Mouse (Mus musculus): Measurements from ENCODE around the gene Nfix. TPM values are rescaled to one million over a fixed set of nuclear protein-coding genes. Genes with fewer than 3 reads are reported as not detected.

Nfix gene
- total and polyA plus RNA-seq, 3 experiments = 68.7 to 297 (median 274) TPM

GRCm38 (mm10) chr8:84725246-84725940, 74.8 kb downstream of the Nfix start:
- H3K9ac ChIP-seq (ENCODE audit: low read depth, low read length) = peak overlapping the region; percentile 11
- peaks cover 16% of the 10 kb centered on the region for H3K36me3 ChIP-seq (ENCODE audit: control insufficient read depth, insufficient read depth, low read length)
- intact Hi-C loops (cut with DNase I) = no loop called here
- WGBS = 29% methylated on average over 10 of the region's 10 CpGs
- H3K4me1 ChIP-seq (ENCODE audit: control insufficient read depth, insufficient read depth, low read length) = peaks cover 43% of the 10 kb centered on the region
- TF ChIP-seq EP300 (IDR thresholded peaks at IDR 0.05; ENCODE audit: insufficient read depth, low read depth, low read length) = no peak
- no peak for TF ChIP-seq POLR2A (IDR thresholded peaks at IDR 0.05; ENCODE audit: insufficient read depth, low read depth, low read length)
- no peak for TF ChIP-seq CTCF (IDR thresholded peaks at IDR 0.05)
- DNase-seq = no peak
- peak overlapping the region; percentile 87 for H3K27ac ChIP-seq
- no peaks in the 10 kb centered on the region for H3K27me3 ChIP-seq (ENCODE audit: control insufficient read depth, insufficient read depth, low read length)
- no peak overlapping the region for H3K4me3 ChIP-seq
- no peaks in the 10 kb centered on the region for H3K79me2 ChIP-seq (replicated peaks; ENCODE audit: control insufficient read depth, insufficient read depth, low read length)

GRCm38 (mm10) chr8:84724683-84725082, 75.5 kb downstream of the Nfix start:
- H3K4me3 ChIP-seq = no peak overlapping the region
- intact Hi-C loops (cut with DNase I) = no loop called here
- peak overlapping the region; percentile 87 for H3K27ac ChIP-seq
- H3K4me1 ChIP-seq (ENCODE audit: control insufficient read depth, insufficient read depth, low read length) = peaks cover 38% of the 10 kb centered on the region
- H3K27me3 ChIP-seq (ENCODE audit: control insufficient read depth, insufficient read depth, low read length) = no peaks in the 10 kb centered on the region
- WGBS = 69% methylated on average over 9 of the region's 9 CpGs
- TF ChIP-seq EP300 (IDR thresholded peaks at IDR 0.05; ENCODE audit: insufficient read depth, low read depth, low read length) (0 out of 2 replicates have a peak, but pooled peaks have one; percentile 13), CTCF (IDR thresholded peaks at IDR 0.05) (no peak), POLR2A (IDR thresholded peaks at IDR 0.05; ENCODE audit: insufficient read depth, low read depth, low read length) (no peak)
- H3K9ac ChIP-seq (ENCODE audit: low read depth, low read length) = 0 out of 2 replicates have a peak overlapping the region, but pooled peaks have one; percentile 21
- peaks cover 16% of the 10 kb centered on the region for H3K36me3 ChIP-seq (ENCODE audit: control insufficient read depth, insufficient read depth, low read length)
- no peaks in the 10 kb centered on the region for H3K79me2 ChIP-seq (replicated peaks; ENCODE audit: control insufficient read depth, insufficient read depth, low read length)
- no peak for DNase-seq

GRCm38 (mm10) chr8:84723571-84723900, 76.6 kb downstream of the Nfix start:
- TF ChIP-seq CTCF (IDR thresholded peaks at IDR 0.05) (no peak), POLR2A (IDR thresholded peaks at IDR 0.05; ENCODE audit: insufficient read depth, low read depth, low read length) (no peak), EP300 (IDR thresholded peaks at IDR 0.05; ENCODE audit: insufficient read depth, low read depth, low read length) (no peak)
- H3K9ac ChIP-seq (ENCODE audit: low read depth, low read length) = peak overlapping the region; percentile 15; the same call in 1 of the 2 replicates
- no peaks in the 10 kb centered on the region for H3K79me2 ChIP-seq (replicated peaks; ENCODE audit: control insufficient read depth, insufficient read depth, low read length)
- H3K36me3 ChIP-seq (ENCODE audit: control insufficient read depth, insufficient read depth, low read length) = peaks cover 17% of the 10 kb centered on the region
- 33% methylated on average over 7 of the region's 7 CpGs for WGBS
- H3K27ac ChIP-seq = peak overlapping the region; percentile 62
- H3K27me3 ChIP-seq (ENCODE audit: control insufficient read depth, insufficient read depth, low read length) = no peaks in the 10 kb centered on the region
- no peak for DNase-seq
- H3K4me1 ChIP-seq (ENCODE audit: control insufficient read depth, insufficient read depth, low read length) = peaks cover 41% of the 10 kb centered on the region
- H3K4me3 ChIP-seq = no peak overlapping the region
- intact Hi-C loops (cut with DNase I) = no loop called here

- peak within 1 kb of the TSS; percentile 62 for H3K27ac ChIP-seq
- no peaks in the 10 kb centered on the region for H3K27me3 ChIP-seq (ENCODE audit: control insufficient read depth, insufficient read depth, low read length)
- H3K4me3 ChIP-seq = no peak within 1 kb of the TSS
- H3K79me2 ChIP-seq (replicated peaks; ENCODE audit: control insufficient read depth, insufficient read depth, low read length) = no peaks in the 10 kb centered on the region
- peak; percentile 85 to 90 for DNase-seq
- WGBS = 5% methylated on average over 10 of the region's 10 CpGs
- peaks cover 18% of the 10 kb centered on the region for H3K36me3 ChIP-seq (ENCODE audit: control insufficient read depth, insufficient read depth, low read length)
- intact Hi-C loops (cut with DNase I) = no loop called here
- peak within 1 kb of the TSS; percentile 41 for H3K9ac ChIP-seq (ENCODE audit: low read depth, low read length)
- TF ChIP-seq CTCF (IDR thresholded peaks at IDR 0.05) (peak; percentile 51), POLR2A (IDR thresholded peaks at IDR 0.05; ENCODE audit: insufficient read depth, low read depth, low read length) (no peak), EP300 (IDR thresholded peaks at IDR 0.05; ENCODE audit: insufficient read depth, low read depth, low read length) (peak; percentile 38; the same call in 1 of the 2 replicates)
- H3K4me1 ChIP-seq (ENCODE audit: control insufficient read depth, insufficient read depth, low read length) = peaks cover 42% of the 10 kb centered on the region
Observed at GRCm38 (mm10) chr8:84722850-84723570, 77.1 kb downstream of the Nfix start, which contains the start of gene G430095P16Rik. TSS of gene G430095P16Rik (plus strand) at chr8:84723007.

- peaks cover 42% of the 10 kb centered on the region for H3K4me1 ChIP-seq (ENCODE audit: control insufficient read depth, insufficient read depth, low read length)
- no peak for DNase-seq
- WGBS = 51% methylated on average over 6 of the region's 6 CpGs
- H3K27me3 ChIP-seq (ENCODE audit: control insufficient read depth, insufficient read depth, low read length) = no peaks in the 10 kb centered on the region
- intact Hi-C loops (cut with DNase I) = no loop called here
- no peaks in the 10 kb centered on the region for H3K79me2 ChIP-seq (replicated peaks; ENCODE audit: control insufficient read depth, insufficient read depth, low read length)
- peak overlapping the region; percentile 41 for H3K9ac ChIP-seq (ENCODE audit: low read depth, low read length)
- peak overlapping the region; percentile 62 for H3K27ac ChIP-seq
- H3K4me3 ChIP-seq = no peak overlapping the region
- H3K36me3 ChIP-seq (ENCODE audit: control insufficient read depth, insufficient read depth, low read length) = peaks cover 19% of the 10 kb centered on the region
- TF ChIP-seq CTCF (IDR thresholded peaks at IDR 0.05) (no peak), EP300 (IDR thresholded peaks at IDR 0.05; ENCODE audit: insufficient read depth, low read depth, low read length) (no peak), POLR2A (IDR thresholded peaks at IDR 0.05; ENCODE audit: insufficient read depth, low read depth, low read length) (no peak)
Observed at GRCm38 (mm10) chr8:84722530-84722849, 77.7 kb downstream of the Nfix start.

Data from heart, adult 2 months (tissue).